Mouse (Mus musculus): ENCODE data around the gene Axin2.

The Axin2 gene

DNA sequence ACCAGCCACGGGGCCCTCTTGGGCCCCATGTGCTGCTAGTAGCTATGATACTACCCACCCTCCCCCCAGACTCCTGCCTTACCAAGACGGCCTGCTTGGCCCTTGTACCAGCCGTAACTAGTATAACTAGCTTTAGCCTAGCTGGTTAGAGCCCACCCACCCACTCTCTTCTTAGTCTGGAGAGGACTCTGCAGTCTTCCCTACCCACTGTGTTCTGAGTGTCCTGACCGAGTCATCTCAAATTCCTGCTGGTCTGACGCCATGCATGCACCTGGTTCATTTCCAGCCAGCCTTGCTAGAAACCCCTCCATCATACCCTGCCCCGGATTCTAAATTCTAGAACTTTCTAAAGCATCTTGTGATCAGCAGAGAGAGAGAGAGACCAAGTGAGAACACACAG, 9.6 kb downstream of the Axin2 start:
- DNase-seq: no peak

DNA sequence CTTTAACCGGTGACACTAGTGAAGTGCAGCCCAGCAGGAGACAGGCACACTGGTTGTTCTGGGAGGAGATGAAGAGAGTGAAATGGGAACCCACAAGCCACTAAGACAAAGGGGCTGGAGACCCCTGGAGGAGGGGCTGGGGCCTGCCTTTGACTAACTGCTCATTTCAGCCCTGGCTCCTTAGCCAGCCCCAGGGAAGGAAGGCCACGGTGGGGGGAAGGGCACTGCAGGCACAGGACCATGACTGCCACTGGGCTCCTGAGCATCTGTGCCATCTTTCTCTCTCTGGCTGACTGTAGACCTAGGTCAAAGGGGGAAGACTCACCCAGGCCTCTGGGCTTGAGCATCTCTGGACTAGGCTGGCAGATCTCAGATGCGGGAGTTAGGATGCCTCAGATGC, 10.5 kb downstream of the Axin2 start:
- no peak for DNase-seq

DNA sequence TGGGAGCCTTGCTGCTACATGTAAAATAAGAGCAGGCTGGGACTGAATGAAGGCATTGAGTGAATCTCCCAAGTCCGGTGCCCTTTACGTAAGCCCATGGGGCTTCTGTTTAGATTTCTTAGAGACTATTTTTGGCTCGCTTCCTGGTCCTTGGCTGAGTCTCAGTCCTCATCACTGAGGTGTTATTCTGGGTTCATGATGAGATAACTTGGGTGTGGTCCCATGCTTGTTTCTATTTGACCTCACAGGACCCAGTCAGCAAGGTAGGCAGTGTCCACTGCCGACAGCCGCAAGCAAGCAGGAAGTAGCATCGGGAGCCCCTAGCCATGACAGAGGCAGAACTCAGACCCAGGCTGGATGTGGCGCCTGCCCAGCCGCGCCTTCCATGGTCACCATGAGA, 13.7 kb downstream of the Axin2 start:
- peak; percentile 80 for DNase-seq

GRCm38 (mm10) chr11:108935128-108935868, 15.1 kb downstream of the Axin2 start:
- DNase-seq: peak; percentile 68

GRCm38 (mm10) chr11:108936016-108936792, 16.1 kb downstream of the Axin2 start:
- DNase-seq: no peak

- peak; percentile 62 for DNase-seq
These were observed 20.7 kb downstream of the Axin2 start for GRCm38 (mm10) chr11:108940655-108941412.

GRCm38 (mm10) chr11:108941836-108942235, 21.7 kb downstream of the Axin2 start:
- peak; percentile 51 for DNase-seq

GRCm38 (mm10) chr11:108943741-108944140, 23.6 kb downstream of the Axin2 start:
- peak; percentile 25 for DNase-seq

DNA sequence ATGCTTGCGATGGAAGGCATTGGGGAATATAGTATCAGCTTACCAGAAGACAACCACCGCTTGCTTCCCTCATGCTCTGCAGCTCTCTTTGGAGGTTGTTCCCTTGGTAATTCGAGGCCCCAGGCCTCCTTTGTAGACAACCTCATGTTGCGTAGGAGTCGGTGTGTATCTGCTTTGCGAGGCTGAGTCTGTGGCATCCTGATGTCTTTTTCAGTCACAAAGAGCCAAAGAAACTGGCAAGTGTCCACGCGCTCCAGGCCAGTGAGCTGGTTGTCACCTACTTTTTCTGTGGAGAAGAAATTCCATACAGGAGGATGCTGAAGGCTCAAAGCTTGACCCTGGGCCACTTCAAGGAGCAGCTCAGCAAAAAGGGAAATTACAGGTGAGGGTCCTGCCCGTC, 25.5 kb downstream of the Axin2 start:
- peak; percentile 19 for DNase-seq

DNA sequence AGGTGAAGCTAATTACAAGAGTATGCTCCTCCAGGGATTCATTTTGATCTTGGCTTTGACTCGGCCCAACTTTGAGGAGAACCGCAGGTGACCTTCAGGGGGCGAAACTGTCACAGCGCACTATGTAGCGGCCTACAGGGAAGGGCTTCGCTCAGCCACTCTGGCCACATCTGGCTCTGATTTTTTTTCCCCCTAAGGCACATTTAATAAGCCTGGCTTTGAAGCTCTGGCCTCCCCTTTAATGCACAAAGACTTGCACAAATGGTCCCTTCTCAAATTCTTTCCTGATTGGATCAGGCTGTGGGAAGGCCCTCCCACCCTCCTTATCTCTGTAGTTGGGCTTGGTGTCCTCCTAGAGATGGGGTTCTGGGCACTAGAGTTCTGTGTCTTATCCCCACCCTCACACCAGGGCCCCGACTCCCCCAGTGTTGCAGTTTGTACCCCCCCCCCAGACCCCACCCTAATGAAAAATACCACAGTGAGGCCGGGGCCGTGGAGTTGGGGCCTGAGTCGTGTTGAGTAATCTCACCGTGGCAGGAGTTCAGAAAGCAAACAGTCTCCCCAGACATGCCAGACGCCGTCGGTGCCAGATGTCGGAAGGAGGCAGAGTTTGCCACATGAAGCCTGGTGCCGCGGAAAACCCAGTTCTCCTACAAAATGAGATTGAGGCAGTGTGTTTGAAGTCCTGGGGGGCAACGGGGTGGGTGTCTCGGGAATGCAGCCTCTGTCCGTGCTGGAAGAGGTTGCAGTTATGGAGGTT, 27.5 kb downstream of the Axin2 start:
- peak; percentile 84 for DNase-seq

DNA sequence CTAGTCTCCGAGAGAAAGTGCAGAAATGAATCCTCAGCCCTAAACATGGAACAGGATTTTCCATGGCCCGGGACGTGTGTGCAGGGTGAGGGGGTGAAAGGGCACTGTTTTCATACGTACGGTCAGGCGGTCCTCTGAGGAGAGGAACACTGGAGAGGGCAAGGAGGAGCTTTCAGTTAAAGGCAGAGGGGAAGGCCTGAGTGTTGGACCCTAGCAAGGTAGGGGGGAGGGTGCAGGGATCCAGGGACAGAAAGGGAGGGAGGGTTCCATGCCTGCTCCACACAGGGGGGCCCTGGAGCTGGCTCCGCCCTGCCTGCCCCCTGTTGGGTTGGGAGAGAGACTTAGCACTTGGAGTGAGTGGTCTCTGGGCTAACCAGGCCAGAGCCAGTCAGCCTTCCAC, 28.4 kb downstream of the Axin2 start:
- peak; percentile 13 for DNase-seq

- DNase-seq: no peak
These were observed 28.8 kb downstream of the Axin2 start for GRCm38 (mm10) chr11:108948931-108949330.

DNA sequence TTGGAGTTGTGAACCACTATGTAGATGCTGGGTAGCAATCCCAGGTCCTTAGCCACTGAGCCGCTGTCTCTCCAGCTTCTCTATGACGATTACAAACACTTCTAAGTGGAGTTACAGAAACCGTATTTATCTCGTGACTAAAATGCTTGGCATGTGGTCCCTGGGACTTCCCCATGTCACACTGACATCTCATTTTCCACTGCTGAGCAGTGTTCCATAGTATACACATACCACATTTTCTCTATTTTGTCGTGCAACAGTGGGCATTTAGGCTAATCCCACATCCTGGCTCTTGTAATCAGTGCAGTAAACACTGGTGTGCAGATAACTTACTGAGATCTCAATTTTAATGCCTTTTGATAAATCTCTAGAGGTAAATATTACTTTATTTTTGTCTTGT, 32.2 kb downstream of the Axin2 start:
- no peak for DNase-seq

DNA sequence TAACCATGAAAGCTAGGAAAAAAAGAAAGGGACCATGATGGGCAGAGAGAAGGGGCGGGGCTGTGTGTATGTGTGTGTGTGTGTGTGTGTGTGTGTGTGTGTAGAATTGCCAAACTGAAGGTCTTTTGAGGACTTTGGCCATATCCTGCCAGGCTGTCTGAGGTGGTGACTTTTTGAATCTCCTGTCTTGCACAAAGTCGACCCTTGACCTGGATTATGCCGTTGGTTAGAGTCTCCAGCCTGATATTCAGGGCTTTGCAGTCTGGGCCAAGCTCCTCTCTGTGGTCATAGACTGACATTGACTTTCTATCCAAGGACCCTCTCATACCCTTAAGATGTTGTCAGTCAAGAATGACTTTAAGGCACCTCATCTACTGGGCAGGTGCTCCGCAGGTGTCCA, 35.8 kb downstream of the Axin2 start:
- DNase-seq: no peak

- DNase-seq: no peak
These were observed 38.2 kb downstream of the Axin2 start for GRCm38 (mm10) chr11:108958349-108958748.

- DNase-seq: no peak
These were observed 39.0 kb downstream of the Axin2 start for GRCm38 (mm10) chr11:108959196-108959595.

- DNase-seq: peak; percentile 63
These were observed 41.5 kb downstream of the Axin2 start for GRCm38 (mm10) chr11:108961651-108962065.

GRCm38 (mm10) chr11:108963476-108964232, 43.5 kb downstream of the Axin2 start:
- DNase-seq: no peak

DNA sequence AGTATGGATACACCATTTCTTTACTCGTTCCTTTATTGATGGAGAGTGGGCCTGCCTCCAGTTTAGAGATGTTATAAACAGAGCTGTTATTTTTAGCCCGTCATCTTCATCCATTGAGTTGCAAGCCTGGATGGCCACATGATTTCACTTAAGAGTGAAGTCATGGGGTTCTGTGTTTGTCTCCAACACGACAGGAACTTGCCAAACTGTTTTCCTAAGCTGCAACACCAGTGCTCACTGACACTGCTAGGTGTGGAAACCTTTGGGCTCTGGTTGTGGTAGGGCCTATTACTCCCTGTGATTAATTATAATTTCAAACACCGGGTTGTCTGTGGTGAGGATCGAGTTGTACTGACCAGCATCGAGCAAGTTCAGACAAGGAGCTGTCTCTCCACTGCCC, 45.6 kb downstream of the Axin2 start:
- no peak for DNase-seq

- DNase-seq: no peak
These were observed 53.3 kb downstream of the Axin2 start for GRCm38 (mm10) chr11:108973459-108973858.

DNA sequence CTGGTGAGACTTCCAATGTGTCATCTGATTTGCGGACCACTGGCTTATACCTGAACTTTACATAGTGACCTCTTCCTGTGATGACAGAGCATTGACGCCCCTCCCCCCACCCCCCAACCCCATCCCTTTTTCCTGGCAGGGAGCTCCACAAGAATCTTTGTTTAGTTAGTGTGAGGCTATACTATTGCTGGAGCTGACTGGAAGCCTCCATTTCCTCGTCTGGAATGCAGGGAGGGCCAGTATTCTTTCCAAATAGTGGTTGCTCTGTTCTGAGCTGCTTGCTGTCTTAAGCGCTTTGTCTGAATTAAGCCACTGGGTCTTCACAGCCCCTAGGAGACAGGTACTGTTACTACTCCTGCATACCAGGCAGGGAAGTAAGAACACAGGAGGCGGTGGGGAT, 53.7 kb downstream of the Axin2 start:
- DNase-seq: no peak

DNA sequence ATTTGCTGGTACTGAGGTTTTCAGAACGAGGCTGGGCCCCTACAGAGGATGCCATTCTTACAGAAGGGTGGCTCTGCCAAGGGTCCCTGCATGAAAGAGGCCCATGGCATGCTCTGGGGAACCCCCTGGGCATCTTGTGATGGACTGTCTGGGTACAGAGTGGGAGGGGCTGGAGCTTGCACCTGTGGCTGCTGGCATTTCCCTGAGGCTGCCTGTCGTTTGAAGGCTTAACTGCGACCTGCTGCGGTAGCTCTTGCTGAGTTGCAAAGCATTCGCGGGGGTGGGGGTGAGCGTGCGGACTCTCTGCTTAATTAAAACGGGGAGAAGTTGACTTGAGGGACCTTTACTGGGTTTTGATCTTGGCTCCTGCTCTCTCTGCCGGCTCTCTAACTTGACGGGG, 55.4 kb downstream of the Axin2 start:
- no peak for DNase-seq

Data from lung, postnatal 10 days (tissue).